Mouse (Mus musculus): ENCODE measurements around the gene Ell.
A peak's percentile ranks its signal among the peaks of the same experiment; 100 is the strongest.
"Not testable (repeated sequence)": the region's sequence is repeated elsewhere in the genome, so short reads cannot be mapped to it uniquely, and the experiment has no call there.

Ell gene

GRCm38 (mm10) chr8:70507027-70507393 lies 32.2 kb upstream of the Ell start:
- no peak for DNase-seq

DNA sequence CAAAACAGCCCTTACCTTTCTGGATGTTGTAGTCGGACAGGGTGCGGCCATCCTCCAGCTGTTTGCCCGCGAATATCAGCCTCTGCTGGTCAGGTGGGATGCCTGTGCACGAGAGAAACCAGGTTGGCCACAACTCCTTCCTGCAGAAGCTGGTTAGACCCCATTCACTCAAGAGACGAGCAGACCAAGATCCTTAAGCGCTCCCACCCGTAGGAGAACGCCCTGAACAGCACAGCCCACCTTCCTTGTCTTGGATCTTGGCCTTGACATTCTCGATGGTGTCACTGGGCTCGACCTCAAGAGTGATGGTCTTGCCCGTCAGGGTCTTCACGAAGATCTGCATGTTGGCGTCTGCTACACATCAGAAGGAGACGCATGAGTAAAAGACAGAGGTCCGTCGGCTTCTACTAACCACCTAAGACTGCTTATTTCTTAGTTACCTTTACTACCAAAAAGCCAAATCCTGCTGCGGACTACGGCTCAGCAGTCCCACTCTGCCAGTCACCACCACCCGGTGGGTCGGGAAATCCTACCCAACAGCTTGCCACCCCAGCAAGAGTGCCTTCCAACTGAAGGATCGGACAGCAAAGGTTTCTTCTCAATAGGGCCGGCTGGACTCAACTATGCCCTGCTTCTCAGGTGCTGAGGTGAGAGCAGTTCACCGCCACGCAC lies 29.8 kb upstream of the Ell start:
- no peak for DNase-seq

DNA sequence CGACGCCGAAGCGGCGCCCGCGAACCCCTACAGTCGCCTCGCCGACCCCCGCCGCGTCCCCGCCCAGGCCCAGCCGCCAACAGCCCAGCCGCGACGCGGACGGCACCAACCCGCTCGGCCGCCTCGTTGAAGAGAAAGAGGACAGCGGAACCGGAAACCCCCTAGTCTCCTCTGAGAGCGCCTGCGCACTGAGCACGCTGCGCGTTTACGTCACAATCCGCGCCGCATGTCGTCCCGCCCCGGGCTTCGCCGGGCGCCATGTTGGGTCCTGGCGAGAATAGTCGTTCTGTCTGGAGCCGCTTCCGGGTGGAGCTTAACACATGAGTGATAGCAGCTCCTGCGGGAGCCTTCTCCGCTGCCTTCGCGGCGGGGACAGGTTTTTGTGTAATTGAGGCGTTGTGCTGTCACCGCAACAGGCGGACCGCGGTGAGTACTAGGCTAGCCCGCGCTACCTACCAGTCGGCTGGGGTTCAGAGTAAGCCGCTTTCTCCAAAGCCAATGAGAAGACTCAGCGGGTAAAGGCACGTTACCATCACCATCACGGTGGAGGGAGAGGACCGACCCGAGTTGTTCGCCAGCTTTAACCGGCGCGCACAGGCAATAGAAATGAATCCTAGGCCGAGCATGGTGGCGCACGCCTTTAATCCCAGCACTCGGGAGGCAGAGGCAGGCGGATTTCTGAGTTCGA lies 28.9 kb upstream of the Ell start, which contains the start of gene Uba52:
Uba52 (minus strand) TSS at position 574 of the 688 bp plus-strand sequence.
- peak; percentile 96 to 97 for DNase-seq

GRCm38 (mm10) chr8:70511174-70511573 lies 28.1 kb upstream of the Ell start:
- not testable (repeated sequence) for DNase-seq

DNA sequence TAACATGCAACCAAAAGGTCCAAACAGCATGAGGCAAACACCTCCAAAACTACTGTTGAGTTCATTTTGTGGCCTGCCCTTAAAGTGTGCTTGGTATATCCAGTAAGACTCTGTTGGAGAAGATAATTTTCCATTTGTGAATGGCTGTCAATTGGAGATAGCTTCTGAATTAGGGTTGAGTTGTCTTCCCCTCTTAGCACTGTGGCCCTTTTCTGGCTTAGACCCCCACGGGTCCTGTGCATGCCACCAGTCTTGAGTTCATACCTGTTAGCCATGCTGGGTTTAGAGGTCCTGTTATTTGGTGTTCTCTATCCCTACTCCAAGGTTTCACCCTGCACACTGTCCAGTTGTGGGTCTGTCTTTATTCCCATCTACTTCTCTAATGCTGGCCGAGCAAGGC lies 27.5 kb upstream of the Ell start:
- no peak for DNase-seq

DNA sequence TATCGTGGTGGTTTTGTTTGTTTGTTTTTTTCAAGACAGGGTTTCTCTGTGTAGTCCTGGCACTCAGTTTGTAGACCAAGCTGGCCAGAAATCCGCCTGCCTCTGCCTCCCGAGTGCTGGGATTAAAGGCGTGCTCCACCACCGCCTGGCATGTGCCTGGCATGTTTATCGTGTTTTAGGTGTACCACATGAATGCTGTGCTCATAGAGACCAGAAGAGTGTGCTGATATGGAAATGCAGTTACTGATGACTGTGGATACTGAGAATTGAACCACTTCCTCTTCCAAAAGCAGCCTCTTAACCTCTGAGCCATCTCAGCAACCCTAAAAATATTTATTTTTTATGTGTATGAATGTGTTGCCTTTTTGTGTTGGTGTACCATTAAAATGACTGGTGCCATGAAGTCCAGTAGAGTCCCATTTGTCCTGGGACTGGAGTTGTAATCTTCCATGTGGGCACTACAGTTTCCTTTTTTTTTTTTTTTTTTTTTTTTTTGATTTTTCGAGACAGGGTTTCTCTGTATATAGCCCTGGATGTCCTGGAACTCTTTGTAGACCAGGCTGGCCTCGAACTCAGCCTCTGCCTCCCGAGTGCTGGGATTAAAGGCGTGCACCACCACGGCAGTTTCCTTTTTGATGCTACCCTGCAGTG lies 26.9 kb upstream of the Ell start:
- no peak for DNase-seq

DNA sequence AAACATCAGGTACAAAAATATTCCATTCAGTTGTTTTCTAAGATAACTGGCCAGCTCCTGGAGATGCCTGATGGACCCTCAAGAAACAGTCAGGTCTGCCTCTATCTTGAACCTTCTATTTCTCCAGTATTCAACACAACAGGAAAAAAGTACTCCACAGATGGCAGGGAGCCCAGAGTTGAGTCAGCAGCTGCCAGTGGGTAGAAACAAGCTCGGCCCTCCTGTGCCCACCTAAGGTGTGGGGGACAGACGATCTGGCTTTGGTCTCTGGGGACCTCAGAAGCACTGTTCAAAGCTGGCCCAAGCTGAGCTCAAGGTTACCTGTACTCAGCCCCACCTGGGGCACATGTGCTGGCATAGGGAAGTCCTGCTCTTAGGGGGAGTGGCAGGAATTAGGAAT lies 25.8 kb upstream of the Ell start:
- no peak for DNase-seq

- no peak for DNase-seq
Observed at GRCm38 (mm10) chr8:70517940-70518643, 21.2 kb upstream of the Ell start.

DNA sequence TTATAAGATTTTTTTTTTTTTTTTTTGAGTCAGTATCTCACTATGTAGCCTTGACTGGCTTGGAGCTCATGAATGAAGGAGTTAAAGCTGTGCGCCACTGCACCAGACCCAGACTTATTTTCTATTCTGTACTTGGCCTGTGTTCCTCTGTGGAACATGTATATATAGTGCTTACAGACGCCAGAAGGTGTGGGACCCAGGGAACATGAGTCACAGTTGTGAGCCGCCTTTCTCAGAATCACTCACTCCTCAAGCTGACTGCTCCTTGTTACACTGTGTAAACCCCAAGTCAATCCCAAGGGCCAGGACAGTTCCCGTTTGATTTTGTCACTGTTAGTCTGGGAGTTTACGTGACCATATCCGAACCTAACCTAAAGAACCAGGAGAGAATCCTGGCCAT lies 20.2 kb upstream of the Ell start:
- DNase-seq, result no peak

DNA sequence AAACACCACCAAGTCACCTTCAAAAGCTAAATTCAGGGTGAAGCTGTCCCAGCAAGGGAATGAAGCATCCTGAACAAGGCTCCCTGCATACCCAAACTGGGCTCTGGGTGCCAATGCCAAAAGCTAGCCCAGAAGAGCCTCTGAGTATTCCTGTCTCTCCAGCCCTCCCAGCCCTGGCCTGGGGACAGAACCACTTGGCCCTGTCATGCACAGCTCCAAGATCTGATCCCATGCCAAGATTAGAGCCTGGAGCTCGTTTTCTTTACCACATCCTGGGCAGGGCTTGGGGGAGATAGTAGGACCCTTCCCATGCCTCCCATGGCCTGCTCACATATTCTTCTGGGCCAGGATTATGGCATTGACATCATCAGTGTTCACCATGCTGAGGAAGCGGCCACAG lies 19.7 kb upstream of the Ell start:
- no peak for DNase-seq

- peak; percentile 97 for DNase-seq
Observed at GRCm38 (mm10) chr8:70522592-70523403, 16.5 kb upstream of the Ell start.

DNA sequence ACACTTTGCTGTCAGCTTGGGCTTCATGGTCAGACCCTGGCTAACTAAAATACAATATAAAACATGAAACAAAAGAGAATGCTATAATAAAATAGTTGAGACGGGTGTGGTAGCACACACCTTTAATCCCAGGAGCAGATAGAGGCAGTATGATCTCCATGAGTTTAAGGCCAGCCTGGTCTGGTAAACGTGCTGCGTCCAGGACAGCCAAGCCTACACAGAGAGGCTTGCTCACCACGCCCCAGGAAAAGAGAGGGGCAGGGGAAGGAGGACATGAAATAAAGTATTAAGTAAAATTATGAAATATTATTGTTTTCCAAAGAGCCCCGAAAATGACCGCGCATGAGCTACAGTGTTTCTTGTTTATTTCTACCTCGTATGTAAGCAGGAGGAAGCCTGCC lies 12.1 kb upstream of the Ell start:
- DNase-seq, result no peak

- peak; percentile 97 to 99 for DNase-seq
Observed at GRCm38 (mm10) chr8:70527512-70528181, 11.6 kb upstream of the Ell start, which contains the start of the genes Fkbp8 and Kxd1. Gene Fkbp8, plus strand, starts transcription at chr8:70527724. Gene Kxd1, minus strand, starts transcription at chr8:70527956.

DNA sequence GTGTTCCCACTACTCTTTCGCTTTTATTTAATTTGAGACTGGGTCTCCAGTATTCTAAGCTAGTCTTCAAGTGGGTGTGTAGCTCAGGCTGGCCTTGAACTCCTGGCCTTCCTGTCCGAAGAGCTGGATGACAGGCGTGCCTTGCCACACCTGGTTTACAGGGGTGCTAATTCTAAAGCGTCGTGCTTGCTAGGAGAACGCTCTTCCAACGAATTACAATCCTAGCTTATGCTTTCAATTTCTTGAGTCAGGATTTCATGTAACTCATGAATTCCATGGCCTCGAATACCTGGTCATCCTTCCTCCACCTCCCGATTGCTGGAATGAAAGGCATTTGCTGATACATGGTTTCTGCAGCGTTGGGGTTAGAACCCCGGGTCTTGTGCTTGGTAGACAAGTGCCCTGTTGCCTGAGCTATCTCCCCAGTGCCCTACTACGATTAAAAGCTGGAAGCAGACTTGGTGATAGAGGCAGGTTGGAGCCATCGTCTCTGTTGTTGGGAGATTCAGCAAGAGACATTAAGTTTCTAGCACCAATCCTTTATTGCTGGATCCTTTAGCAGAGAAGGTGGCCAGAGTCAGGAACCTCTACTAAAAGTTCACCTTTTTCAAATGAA lies 11.0 kb upstream of the Ell start:
- no peak for DNase-seq

GRCm38 (mm10) chr8:70529299-70529698 lies 10.0 kb upstream of the Ell start:
- DNase-seq, result no peak

- DNase-seq, result no peak
Observed at GRCm38 (mm10) chr8:70529741-70530161, 9.5 kb upstream of the Ell start.

DNA sequence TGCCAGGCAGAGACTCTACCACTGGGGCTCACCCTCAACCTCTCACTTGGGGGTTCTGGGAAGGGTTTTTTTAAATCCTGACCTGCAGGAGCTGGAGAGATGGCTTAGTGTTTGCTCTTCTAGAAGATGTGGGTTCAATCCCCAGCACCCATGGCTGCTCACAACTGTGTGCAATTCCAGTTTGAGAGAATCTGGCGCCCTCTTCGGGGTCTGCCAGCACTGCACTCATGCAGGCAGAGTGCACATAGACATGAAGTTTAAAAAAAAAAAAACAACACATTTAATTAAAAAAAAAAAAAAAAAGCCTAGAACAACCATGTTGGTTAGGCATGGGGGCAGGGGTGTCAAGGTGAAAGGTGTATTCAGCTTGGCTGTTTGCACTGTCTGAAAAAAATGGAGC lies 8.9 kb upstream of the Ell start:
- DNase-seq, result no peak

DNA sequence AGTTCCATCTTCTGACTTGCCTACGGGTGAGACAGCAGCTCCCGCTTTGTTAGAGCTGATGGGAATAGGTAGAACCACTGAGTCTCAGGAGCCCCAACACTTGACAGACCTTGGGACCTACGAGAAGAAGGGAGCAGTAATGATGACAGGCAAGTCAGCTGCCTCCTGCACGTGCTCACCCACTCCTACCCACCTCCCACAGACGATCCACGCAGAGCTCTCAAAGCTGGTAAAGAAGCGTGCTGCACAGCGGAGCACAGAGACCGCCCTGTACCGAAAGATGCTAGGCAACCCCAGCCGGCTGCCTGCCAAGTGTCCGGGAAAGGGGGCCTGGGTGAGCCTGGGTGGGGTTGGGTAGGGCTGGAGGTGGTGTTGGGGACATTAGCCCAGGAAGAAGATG lies 5.0 kb upstream of the Ell start:
- DNase-seq, result no peak

- no peak for DNase-seq
Observed at GRCm38 (mm10) chr8:70535221-70535620, 4.0 kb upstream of the Ell start.

- DNase-seq, result no peak
Observed at GRCm38 (mm10) chr8:70535701-70536100, 3.6 kb upstream of the Ell start.

DNA sequence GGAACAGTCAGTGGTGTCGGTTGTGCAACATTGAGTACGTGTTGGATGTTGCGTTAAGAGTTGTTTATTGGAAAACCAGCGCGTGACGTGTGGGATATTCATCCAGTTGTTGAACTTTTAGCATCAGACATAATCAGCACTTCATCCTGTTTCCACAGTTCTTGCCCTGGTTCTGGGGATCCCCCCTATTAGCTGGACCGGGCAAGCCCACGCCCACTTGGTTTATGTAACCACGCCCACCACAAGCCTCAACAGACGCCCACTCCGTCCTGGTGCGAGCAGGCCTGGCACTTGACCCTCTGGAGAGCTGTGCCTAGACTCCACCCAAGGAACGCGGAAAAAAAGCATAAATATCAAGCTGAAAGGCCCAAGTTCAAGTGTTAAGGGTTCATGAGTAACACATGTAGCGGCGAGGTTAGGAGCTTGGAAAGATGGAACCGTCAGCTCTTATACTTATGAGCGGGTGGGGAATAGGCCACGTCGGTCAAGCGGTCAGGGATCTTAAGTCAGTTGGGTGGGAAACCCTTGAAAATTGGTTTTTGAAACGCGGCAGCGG lies 1.2 kb upstream of the Ell start:
- DNase-seq, result peak; percentile 66 to 75

Measured in kidney, adult 8-10 months (tissue).